Mouse (Mus musculus) kidney, postnatal 0 days (tissue): ENCODE measurements at regions not wholly inside any gene's neighbourhood (a gene's known extent, or its start where the extent isn't known, plus 50 kb on each side); places are given as distances from the start of the nearest gene placed in this dataset. TPM values are rescaled to one million over a fixed set of nuclear protein-coding genes. Genes with fewer than 3 reads are reported as not detected.

Experiments
- ATAC-seq: fragments of 200-750 bp; cut with Nextera tagmentation; replicated peaks from 2 replicates; pipeline ENCODE4 v1.8.0; 2017; ENCODE audit warnings: low read depth, moderate number of reproducible peaks, moderate TSS enrichment, moderate library complexity; ENCODE audit not compliant: low FRiP score
- DNase-seq: peaks from one replicate; pipeline ENCODE4 v3.0.0-alpha.2; 2016; ENCODE audit warnings: low spot score
- H3K27ac ChIP-seq: fragments of 300-500 bp; sonication (generic); 2 replicates; pipeline ENCODE4 v1.5.1; 2014; ENCODE audit warnings: mild to moderate bottlenecking
- H3K27me3 ChIP-seq: fragments of 300-500 bp; sonication (generic); 2 replicates; pipeline ENCODE4 v1.6.1; 2014; ENCODE audit warnings: low read length, mixed read lengths; ENCODE audit not compliant: insufficient read depth
- H3K36me3 ChIP-seq: fragments of 300-500 bp; sonication (generic); 2 replicates; pipeline ENCODE4 v1.6.1; 2014; ENCODE audit warnings: low read length, mixed read lengths; ENCODE audit not compliant: insufficient read depth
- H3K4me1 ChIP-seq: fragments of 300-500 bp; sonication (generic); replicated peaks from 2 replicates; pipeline ENCODE4 v1.6.1; 2014; ENCODE audit warnings: antibody characterized with exemption, low read length, mixed read lengths; ENCODE audit not compliant: insufficient read depth
- H3K4me2 ChIP-seq: fragments of 300-500 bp; sonication (generic); 2 replicates; pipeline ENCODE4 v1.6.1; 2014; ENCODE audit warnings: mild to moderate bottlenecking, low read length, moderate library complexity, mixed read lengths
- H3K4me3 ChIP-seq: fragments of 300-500 bp; sonication (generic); replicated peaks from 2 replicates; pipeline ENCODE4 v1.5.1; 2014; ENCODE audit warnings: low read depth, low read length
- H3K9ac ChIP-seq: fragments of 300-500 bp; sonication (generic); 2 replicates; pipeline ENCODE4 v1.6.1; 2014; ENCODE audit warnings: low read depth, low read length
- H3K9me3 ChIP-seq: fragments of 300-500 bp; sonication (generic); replicated peaks from 2 replicates; pipeline ENCODE4 v1.6.1; 2016; ENCODE audit warnings: low read length, inconsistent platforms, mixed read lengths
- CTCF ChIP-seq: IDR thresholded peaks from 2 replicates; pipeline ENCODE4 v1.5.1; 2016; ENCODE audit warnings: antibody characterized with exemption, low read depth, mild to moderate bottlenecking, moderate library complexity
- WGBS: fragments of 180-500 bp; shearing (Covaris S2); extraction: QIAGEN DNeasy Blood & Tissue Kit; methylation state at CpG from one replicate; pipeline ENCODE4 v1.1.7; 2014; 5-methylcytosine and 5-hydroxymethylcytosine counted together
- microRNA-seq: library from miRNA; unstranded; fragments of <30 nt; microRNA quantifications from one replicate; pipeline ENCODE4, GENCODE M21; 2016

DNA sequence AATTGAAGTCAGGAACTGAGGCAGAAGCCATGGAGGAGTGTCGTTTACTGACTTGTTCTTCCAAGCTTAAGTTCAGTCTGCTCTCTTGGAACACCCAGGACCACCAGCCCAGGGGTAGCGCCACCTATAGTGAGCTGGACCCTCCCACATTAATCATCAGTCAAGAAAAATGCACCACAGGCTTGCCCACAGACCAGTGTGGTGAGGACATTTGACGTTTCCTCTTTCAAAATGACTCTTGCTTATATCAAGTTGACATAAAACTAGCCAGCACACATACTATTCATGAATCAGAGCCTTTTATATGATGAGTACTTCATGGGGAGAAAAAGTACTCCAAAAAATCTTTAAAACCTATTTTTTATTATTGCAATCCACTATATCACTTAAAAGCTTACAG lies 69.7 kb upstream of the Paip1 start:
- Histone ChIP-seq H3K27ac (no peak overlapping the region), H3K27me3 (no peaks in the 10 kb centered on the region), H3K4me2 (no peak overlapping the region), H3K4me1 (no peaks in the 10 kb centered on the region), H3K4me3 (no peak overlapping the region), H3K9me3 (no peaks in the 10 kb centered on the region), H3K36me3 (peaks cover 31% of the 10 kb centered on the region; the same call in 1 of the 2 replicates), H3K9ac (no peak overlapping the region)
- ATAC-seq: no peak
- no peak for TF ChIP-seq CTCF
- 74% methylated on average over 3 of the region's 3 CpGs for WGBS
- DNase-seq: no peak

DNA sequence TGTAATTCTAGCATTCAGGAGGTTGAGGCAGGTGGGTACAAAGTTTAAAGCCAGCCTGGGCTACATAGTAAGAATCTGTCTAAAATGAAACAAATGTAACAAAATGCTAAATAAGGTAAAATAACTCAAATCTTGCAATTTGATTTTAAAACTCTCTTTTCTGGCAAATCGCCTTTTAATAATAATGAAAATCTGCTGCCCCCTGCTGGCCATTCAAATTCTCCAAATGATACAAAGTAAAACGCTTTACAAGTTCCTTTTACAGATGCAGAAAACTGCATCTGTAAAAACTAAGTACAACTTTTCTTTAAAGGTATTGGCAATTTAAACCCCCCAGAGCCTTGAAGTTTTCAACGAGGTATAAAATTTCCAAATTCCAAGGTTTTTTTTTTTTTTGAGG lies 65.0 kb upstream of the Paip1 start:
- peak; percentile 60 for DNase-seq
- peaks cover 25% of the 10 kb centered on the region for H3K36me3 ChIP-seq
- WGBS: 40% methylated on average over 3 of the region's 3 CpGs

DNA sequence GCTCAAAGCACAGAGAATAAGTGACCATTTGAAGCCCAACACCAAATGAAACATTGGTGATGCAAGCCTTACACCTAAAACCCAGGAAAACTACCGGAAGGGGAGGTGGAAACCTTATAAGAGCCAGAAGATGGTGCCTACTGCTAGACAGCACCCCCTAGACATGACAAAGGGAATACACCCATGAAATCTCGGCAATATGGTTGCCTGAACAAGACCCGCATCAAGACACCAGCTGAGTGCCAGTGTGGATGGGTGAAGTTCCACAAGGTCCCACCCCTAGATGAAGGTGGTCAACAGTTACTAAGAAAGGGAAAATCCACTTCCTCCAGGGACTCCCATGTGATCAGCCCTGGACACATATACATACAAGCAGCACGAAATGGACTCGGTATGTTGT lies 64.2 kb upstream of the Paip1 start:
- TF ChIP-seq CTCF: no peak
- no peak overlapping the region for H3K9ac ChIP-seq
- no peaks in the 10 kb centered on the region for H3K4me1 ChIP-seq
- no peaks in the 10 kb centered on the region for H3K27me3 ChIP-seq
- ATAC-seq: no peak
- H3K4me3 ChIP-seq: no peak overlapping the region
- WGBS: 87% methylated on average over 5 of the region's 5 CpGs
- peaks cover 26% of the 10 kb centered on the region for H3K36me3 ChIP-seq
- no peak overlapping the region for H3K4me2 ChIP-seq
- no peaks in the 10 kb centered on the region for H3K9me3 ChIP-seq
- no peak overlapping the region for H3K27ac ChIP-seq
- DNase-seq: no peak

More for the DNA sequence above, 65.0 kb upstream of the Paip1 start:
- H3K27me3 ChIP-seq: no peaks in the 10 kb centered on the region
- H3K4me3 ChIP-seq: no peak overlapping the region
- TF ChIP-seq CTCF: peak; percentile 70
- H3K4me2 ChIP-seq: no peak overlapping the region
- H3K4me1 ChIP-seq: no peaks in the 10 kb centered on the region
- ATAC-seq: no peak
- no peak overlapping the region for H3K9ac ChIP-seq
- no peak overlapping the region for H3K27ac ChIP-seq
- H3K9me3 ChIP-seq: no peaks in the 10 kb centered on the region

DNA sequence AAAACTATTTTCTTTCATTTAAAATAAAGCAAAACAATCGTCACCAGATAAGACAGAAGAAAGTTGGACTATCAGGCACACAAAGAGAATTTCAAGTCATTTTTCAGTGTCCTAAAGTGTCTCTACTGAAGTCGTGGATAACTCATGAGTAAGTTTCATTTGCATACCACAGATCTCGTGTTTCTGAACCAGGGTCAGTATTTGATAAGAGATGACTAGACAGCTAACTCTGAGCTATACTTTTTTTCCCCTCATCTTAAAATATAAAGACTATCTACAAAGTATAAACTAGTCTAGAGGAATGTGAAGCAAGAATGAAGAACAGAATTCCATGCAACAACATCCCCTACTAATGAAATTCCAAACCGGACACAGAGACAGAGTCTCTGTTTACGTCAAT lies 60.9 kb upstream of the Paip1 start:
- TF ChIP-seq CTCF: no peak
- no peak overlapping the region for H3K9ac ChIP-seq
- no peak overlapping the region for H3K27ac ChIP-seq
- DNase-seq (no peak), ATAC-seq (no peak)
- H3K27me3 ChIP-seq: no peaks in the 10 kb centered on the region
- no peaks in the 10 kb centered on the region for H3K9me3 ChIP-seq
- H3K4me2 ChIP-seq: no peak overlapping the region
- WGBS: 69% methylated on average over 5 of the region's 5 CpGs
- H3K4me1 ChIP-seq: no peaks in the 10 kb centered on the region
- peaks cover 32% of the 10 kb centered on the region for H3K36me3 ChIP-seq
- no peak overlapping the region for H3K4me3 ChIP-seq

DNA sequence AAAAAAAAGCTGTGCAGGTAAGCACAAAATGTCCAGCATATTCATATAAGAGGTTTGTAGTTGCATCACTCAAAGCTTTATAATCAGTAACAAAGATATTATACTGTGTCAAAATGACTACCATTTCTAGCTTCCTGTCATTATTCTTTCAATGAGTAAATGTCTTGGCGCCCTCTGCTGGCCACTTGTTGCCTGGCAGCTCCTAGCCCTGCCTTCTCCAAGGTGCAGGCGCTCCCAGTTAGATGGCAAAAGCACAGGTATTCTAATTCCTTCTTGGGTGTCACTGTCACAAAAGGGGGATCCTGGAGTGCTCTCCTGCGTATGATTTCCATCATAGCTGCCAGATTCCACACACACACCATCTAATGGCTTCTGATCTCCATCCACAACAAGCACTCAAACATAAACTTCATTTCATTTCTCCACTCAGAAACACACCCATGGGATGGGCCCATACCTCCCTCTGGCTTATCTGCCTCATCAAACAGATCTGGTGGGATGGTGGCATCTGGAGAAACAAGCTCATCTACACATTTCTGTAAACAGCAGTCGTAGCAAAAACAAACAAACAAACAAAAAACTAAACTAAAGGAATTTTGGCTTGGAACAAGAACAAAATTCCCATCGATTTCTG lies 49.9 kb upstream of the Paip1 start:
- Histone ChIP-seq H3K4me2 (no peak overlapping the region), H3K4me1 (no peaks in the 10 kb centered on the region), H3K4me3 (no peak overlapping the region), H3K27me3 (no peaks in the 10 kb centered on the region), H3K36me3 (peaks cover 28% of the 10 kb centered on the region), H3K9ac (no peak overlapping the region), H3K27ac (no peak overlapping the region), H3K9me3 (no peaks in the 10 kb centered on the region)
- 51% methylated on average over 5 of the region's 5 CpGs for WGBS
- DNase-seq (peak; percentile 78), ATAC-seq (no peak)
- TF ChIP-seq CTCF: peak; percentile 83

Small RNA genes in the stretch of these regions (microRNA-seq; reads per million reads assigned to microRNA genes)
- not detected for gene Gm44488
